24 mouse cellular contexts compared by ENCODE assay signal in the genomic region with DNA sequence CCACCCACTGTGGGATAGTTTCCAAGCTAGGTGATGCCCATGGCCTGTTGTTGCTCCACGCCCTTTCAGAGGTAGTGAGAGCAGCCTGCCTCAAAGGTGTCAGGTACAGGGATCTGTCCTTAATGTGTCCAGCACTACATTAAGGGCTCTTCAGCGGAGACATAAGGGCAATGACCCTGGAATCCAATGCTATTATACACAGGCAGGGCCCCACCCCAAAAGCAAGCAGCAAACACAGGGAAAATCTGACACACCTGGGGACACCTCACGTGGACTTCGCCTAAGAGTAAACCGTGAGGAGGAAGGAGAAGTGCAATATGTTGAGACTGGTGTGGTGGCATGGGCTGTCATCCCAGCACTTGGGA. TPM values are rescaled to one million over a fixed set of nuclear protein-coding genes. Genes with fewer than 3 reads are reported as not detected.
DNase-seq lines count a peak whose midpoint lies in the region; ATAC-seq and TF ChIP-seq lines count a peak whose summit lies in the region.
"Had no signal": no experiment of that assay in that cellular context is flagged by ENCODE, and none has a peak within 500 bp of the region (broad histone marks: within the 10 kb centered on the region; RNA-seq: fewer than 3 reads in every experiment).

No protein-coding gene starts in this region.

- H3K36me3 ChIP-seq in lung, embryonic 15.5 days = no peaks in the 10 kb centered on the region
- H3K36me3 ChIP-seq in intestine, postnatal 0 days (ENCODE audit: control insufficient read depth, insufficient read depth) = no peaks in the 10 kb centered on the region
- no peaks in the 10 kb centered on the region for H3K36me3 ChIP-seq in stomach, embryonic 16.5 days (ENCODE audit: control insufficient read depth, insufficient read depth, low read length)
- H3K36me3 ChIP-seq: embryonic facial prominence, embryonic 15.5 days; G1E had no signal

- peak overlapping the region; percentile 73 for H3K27ac ChIP-seq in lung, embryonic 15.5 days
- no peak overlapping the region; the same call in 1 of the 2 replicates for H3K27ac ChIP-seq in intestine, postnatal 0 days (ENCODE audit: low read depth, low read length)
- no peak overlapping the region for H3K27ac ChIP-seq in stomach, embryonic 16.5 days (ENCODE audit: low read length)
- H3K27ac ChIP-seq: embryonic facial prominence, embryonic 15.5 days; forebrain, embryonic 10.5 days; gastrocnemius, adult 2 months; hindbrain, embryonic 10.5 days had no signal

- ATAC-seq in lung, embryonic 15.5 days (ENCODE audit: borderline replicate concordance, extremely low read depth, low FRiP score, low TSS enrichment) = no peak
- peak; percentile 86 for ATAC-seq in intestine, postnatal 0 days
- peak; percentile 50; the same call in 1 of the 2 replicates for ATAC-seq in stomach, embryonic 16.5 days (ENCODE audit: insufficient read depth, low FRiP score)
- no peak for ATAC-seq in megakaryocyte, adult 5-6 weeks (ENCODE audit: poor library complexity, severe bottlenecking)
- ATAC-seq: CD4-positive, CD25-positive, alpha-beta regulatory T cell, adult 4 months; forebrain, embryonic 14.5 days had no signal

- no peaks in the 10 kb centered on the region for H3K9me3 ChIP-seq in lung, embryonic 15.5 days
- H3K9me3 ChIP-seq in intestine, postnatal 0 days (ENCODE audit: control insufficient read depth) = no peaks in the 10 kb centered on the region
- H3K9me3 ChIP-seq in stomach, embryonic 16.5 days (replicated peaks; ENCODE audit: control insufficient read depth, low read length) = no peaks in the 10 kb centered on the region
- H3K9me3 ChIP-seq: embryonic facial prominence, embryonic 15.5 days; forebrain, embryonic 10.5 days; G1E; hindbrain, embryonic 10.5 days had no signal

- H3K4me1 ChIP-seq in lung, embryonic 15.5 days = peaks cover 67% of the 10 kb centered on the region
- peaks cover 12% of the 10 kb centered on the region for H3K4me1 ChIP-seq in intestine, postnatal 0 days (replicated peaks; ENCODE audit: control insufficient read depth, insufficient read depth, low read length)
- H3K4me1 ChIP-seq in stomach, embryonic 16.5 days (ENCODE audit: control insufficient read depth, insufficient read depth, low read length) = peaks cover 23% of the 10 kb centered on the region

- H3K27me3 ChIP-seq in lung, embryonic 15.5 days = no peaks in the 10 kb centered on the region
- no peaks in the 10 kb centered on the region for H3K27me3 ChIP-seq in intestine, postnatal 0 days (replicated peaks; ENCODE audit: control insufficient read depth, insufficient read depth, low read length)
- no peaks in the 10 kb centered on the region for H3K27me3 ChIP-seq in stomach, embryonic 16.5 days (ENCODE audit: control insufficient read depth, insufficient read depth, low read length)
- H3K27me3 ChIP-seq: embryonic facial prominence, embryonic 15.5 days had no signal

- H3K4me2 ChIP-seq in lung, embryonic 15.5 days = no peak overlapping the region
- H3K4me2 ChIP-seq in intestine, postnatal 0 days (replicated peaks; ENCODE audit: low read depth) = no peak overlapping the region
- no peak overlapping the region for H3K4me2 ChIP-seq in stomach, embryonic 16.5 days (ENCODE audit: low read depth, low read length)
- H3K4me2 ChIP-seq: embryonic facial prominence, embryonic 15.5 days had no signal

- intact Hi-C loops in heart, postnatal 36 days (cut with DNase I) = no loop called here

- no peak for TF ChIP-seq CTCF in intestine, postnatal 0 days (IDR thresholded peaks at IDR 0.05; ENCODE audit: low read depth)

- WGBS in lung, embryonic 15.5 days = 52% methylated on average over 5 of the region's 5 CpGs
- 45% methylated on average over 5 of the region's 5 CpGs for WGBS in intestine, postnatal 0 days
- WGBS in stomach, embryonic 16.5 days = 70% methylated on average over 5 of the region's 5 CpGs

- H3K9ac ChIP-seq in lung, embryonic 15.5 days = no peak overlapping the region
- H3K9ac ChIP-seq in intestine, postnatal 0 days (ENCODE audit: low read depth, low read length) = no peak overlapping the region
- H3K9ac ChIP-seq in stomach, embryonic 16.5 days (ENCODE audit: low read length) = no peak overlapping the region
- H3K9ac ChIP-seq: embryonic facial prominence, embryonic 15.5 days had no signal

- peak; percentile 83 for DNase-seq in heart, adult 11 months
- no peak for DNase-seq in heart, postnatal 36 days
- DNase-seq in lung, postnatal 25 days (ENCODE audit: low spot score) = no peak
- DNase-seq in urinary bladder, adult 18-20 months (ENCODE audit: low spot score in 2 of 2) = no peak
- DNase-seq: adrenal gland, adult 8-10 months; B cell, adult 2 months; cerebellum, adult 11 months; cerebellum, adult 8-10 months; cerebellum, postnatal 14 days; embryo, embryonic 11 days; gastrocnemius, adult 2 months; gastrocnemius, postnatal 25 days; heart, postnatal 14 days had no signal

- H3K4me3 ChIP-seq in lung, embryonic 15.5 days = no peak overlapping the region
- H3K4me3 ChIP-seq in intestine, postnatal 0 days (ENCODE audit: low read depth, low read length) = no peak overlapping the region
- H3K4me3 ChIP-seq in stomach, embryonic 16.5 days (replicated peaks; ENCODE audit: low read length) = no peak overlapping the region
- H3K4me3 ChIP-seq: embryonic facial prominence, embryonic 15.5 days; erythroblast, embryonic 14.5 days; forebrain, embryonic 10.5 days; gastrocnemius, adult 2 months; hindbrain, embryonic 10.5 days had no signal

RNA-seq across cellular contexts. Expression of a gene that starts 40.8 kb away (rescaled TPM):
- 10 to 100 TPM; 93.1 to 99.6 TPM for total RNA-seq in heart, postnatal 36 days (2021)
- 100 and 114 TPM in 2 replicates for polyA plus RNA-seq in lung, embryonic 15.5 days (2015; fragmentation: Nextera tagmentation; extraction: Ambion mirVana)
- polyA plus RNA-seq in intestine, postnatal 0 days (2015; fragmentation: Nextera tagmentation; extraction: Ambion mirVana) = 29.4 and 31.2 TPM in 2 replicates
- polyA plus RNA-seq in stomach, embryonic 16.5 days (2015; fragmentation: Nextera tagmentation; extraction: Ambion mirVana) = 76.1 and 77.7 TPM in 2 replicates
- 74.0 and 88.0 TPM in 2 replicates for total RNA-seq in megakaryocyte, adult 5-6 weeks (2015)
- total RNA-seq in megakaryocyte, adult 5-6 weeks (2017) = 77.4 and 95.4 TPM in 2 replicates

Comparison
In these comparisons a context has a peak if more than half of its experiments do, and no peak if none do; other contexts are left out.
1. ATAC-seq: peak in intestine, postnatal 0 days (single experiment) and stomach, embryonic 16.5 days (single experiment); none in lung, embryonic 15.5 days (single experiment) and megakaryocyte, adult 5-6 weeks (single experiment).